Mouse (Mus musculus): ENCODE data around the gene Dpf3.
A peak's percentile ranks its signal among the peaks of the same experiment; 100 is the strongest.

Gene Dpf3

DNA sequence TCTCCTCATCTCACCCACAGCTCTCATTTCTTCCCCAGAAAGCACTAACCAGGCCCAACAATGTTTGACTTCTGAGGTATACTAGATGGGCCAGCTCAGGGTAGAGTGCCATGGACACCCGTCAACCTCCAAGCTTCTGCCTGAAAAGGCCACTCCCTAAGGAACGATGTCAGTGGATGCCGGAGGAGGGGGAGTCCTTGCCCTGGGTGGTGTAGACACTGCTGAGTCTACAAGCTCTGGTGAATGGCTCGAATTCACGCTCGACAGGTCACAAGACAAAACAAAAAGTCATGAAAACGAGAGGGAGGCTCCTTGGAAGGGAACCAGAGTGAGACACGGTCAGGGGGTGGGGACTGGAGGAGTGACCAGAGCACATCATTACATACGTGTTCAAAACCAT, 17.4 kb downstream of the Dpf3 start:
- DNase-seq (ENCODE audit: low read depth, low spot score): no peak

DNA sequence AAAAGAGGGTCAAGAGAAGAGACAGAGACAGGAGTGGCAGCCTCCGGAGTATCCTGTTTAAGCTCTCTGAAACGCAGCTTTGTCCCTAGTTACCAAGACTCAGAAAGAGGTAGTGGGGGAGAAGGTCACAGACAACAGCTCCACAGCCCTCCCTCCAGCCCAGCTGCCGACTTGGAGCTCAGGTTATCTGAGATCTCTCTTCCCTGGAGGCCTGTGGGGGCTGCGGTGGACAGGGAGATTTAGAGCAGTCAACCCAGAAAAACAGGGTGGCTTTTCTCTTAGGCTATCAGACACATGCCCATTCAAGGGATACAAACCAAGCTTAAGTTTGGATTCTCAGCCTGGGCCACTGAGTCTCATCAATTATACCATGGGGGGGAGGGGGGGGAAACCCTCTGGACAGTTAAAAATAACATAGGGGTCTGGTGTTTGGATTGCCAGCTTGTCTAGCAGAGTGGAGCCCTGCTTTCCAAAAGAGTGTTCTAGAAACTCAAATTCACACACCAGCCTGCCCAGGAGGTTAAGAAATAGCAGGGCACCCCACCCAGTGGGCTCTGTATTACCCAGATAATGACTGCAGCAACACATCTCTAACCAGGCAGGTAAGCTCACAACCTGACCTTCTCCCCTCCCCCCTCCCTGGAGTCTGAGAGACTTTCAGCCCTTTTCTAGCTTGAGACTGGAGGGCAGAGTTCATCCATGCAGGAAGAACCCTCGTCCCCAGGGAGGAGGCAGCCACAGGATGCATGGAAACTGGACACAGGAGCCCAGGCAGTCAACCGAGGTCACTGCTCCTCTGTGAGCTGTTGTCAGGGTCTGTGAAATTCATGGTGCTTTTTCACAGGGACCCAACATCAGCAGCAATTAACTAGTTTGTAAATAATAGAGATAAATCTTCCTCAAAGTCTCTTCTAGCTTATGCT, 20.7 kb downstream of the Dpf3 start:
- no peak for DNase-seq (ENCODE audit: low read depth, low spot score)

DNA sequence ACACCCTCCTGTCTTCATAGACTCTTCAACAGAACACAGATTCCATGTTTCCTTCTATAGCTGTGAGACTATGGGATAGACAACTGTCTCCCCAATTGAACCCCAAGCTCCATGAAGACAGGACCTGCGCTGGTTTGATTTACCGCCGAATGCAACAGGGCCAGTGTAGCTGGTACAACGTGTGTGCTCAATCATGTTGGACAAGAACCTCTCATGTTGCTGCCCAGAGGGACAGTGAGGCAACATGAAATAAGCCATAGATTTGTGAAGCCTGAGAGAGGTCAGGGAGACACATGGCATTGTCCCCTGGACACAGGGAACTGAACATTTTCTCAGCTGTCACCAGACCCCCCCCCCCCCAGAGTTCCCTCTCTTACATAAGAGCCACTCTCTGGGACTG, 21.5 kb downstream of the Dpf3 start:
- no peak for DNase-seq (ENCODE audit: low read depth, low spot score)

DNA sequence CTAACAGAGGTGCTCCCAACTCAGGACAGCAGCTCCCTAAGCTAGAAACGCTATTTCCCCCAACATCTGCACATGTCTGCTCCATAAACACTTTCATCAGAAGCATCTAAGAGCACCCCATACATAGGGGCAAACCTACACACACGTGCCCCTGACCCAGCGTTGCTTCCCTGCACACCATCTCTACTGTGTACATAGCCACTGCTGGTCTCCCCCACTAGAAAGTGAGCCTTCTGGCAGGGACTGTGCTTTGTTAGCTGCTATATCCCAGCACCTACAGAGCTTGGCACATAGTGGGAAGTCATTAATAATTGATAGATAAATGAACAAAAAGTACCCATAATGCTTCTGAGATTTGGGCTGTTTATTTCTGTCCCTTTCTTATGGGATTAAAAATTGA, 27.2 kb downstream of the Dpf3 start:
- no peak for DNase-seq (ENCODE audit: low read depth, low spot score)

DNA sequence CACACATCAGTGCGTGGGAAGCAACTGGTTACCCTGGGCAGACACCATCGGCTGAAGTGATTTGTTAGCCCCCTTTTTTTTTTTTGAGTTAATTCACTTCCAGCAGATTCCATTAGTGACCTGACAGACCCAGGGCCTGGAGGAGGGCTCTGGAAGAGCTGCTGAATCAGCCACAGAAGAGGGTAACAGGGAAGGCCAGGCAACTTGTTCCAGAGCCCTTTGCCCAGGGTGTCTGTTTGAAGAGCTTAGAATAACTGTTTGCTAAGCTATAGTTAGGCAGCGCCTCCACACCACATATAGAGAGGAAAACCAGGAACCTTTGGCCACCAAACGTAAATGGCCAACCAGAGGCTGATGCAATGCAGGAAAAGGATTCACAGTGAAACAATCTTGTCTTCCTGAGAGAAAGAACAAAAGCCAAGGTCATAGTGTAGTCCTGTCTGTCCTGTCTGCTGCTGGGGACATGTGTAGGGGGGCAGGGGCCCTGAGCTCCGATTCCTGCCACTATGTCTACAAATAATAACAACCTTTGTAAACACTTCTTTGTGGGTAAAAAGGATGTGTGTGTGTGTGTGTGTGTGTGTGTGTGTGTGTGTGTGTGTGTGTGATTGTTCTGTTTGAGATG, 32.7 kb downstream of the Dpf3 start:
- no peak for DNase-seq (ENCODE audit: low read depth, low spot score)

DNA sequence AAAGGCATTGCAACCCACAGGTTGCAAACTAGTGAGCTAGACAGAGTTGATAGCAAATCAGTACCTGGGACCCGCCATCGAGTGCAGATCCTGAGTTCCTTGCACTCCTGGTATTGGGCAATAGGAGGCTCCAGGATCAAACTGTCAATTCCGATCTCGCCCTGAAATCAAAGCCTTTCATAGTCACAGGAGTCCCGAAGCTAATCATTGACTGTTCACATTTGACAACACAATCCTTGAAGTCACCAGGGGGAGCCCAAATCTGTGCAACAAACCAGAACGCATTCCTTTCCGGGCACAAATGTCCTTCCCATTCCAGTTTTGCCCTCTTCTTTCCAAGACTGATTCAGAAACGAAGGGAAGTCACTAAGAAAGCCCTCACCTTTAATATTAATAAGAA, 35.7 kb downstream of the Dpf3 start:
- no peak for DNase-seq (ENCODE audit: low read depth, low spot score)

DNA sequence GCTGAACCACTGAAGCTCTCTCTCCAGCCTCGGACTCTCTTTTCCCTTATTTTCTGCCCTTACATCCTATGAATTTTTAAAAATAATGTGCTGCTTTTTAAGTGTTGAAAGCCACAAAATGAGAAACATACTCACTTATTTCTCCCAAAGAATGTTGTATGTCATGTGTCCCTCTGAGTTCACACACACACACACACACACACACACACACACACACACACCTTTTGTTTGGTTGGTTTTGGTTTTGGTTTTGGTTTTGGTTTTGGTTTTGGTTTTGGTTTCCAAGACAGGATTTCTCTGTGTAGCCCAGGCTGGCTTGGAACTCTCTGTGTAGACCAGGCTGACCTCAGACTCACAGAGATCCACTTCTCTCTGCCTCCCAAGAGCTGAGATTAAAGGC, 37.0 kb downstream of the Dpf3 start:
- no peak for DNase-seq (ENCODE audit: low read depth, low spot score)

DNA sequence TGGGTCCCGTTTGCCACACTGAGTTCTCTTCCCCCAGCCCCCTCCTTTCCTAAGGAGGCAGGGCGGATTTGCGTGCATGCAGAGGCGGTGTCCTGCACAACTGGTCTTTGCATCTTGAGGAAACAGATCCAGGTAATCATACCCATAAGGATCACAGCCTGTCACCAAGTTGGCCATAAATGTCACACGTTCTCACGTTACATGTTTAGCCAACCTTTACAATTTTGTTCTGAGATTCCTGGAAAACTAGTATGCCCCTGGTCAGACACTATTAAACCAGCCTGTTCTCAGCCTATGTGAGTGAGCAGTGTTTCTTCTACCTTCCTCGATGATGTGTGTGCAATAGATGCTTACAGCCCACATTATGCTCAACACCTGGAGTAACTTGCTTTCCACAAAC, 38.3 kb downstream of the Dpf3 start:
- no peak for DNase-seq (ENCODE audit: low read depth, low spot score)

DNA sequence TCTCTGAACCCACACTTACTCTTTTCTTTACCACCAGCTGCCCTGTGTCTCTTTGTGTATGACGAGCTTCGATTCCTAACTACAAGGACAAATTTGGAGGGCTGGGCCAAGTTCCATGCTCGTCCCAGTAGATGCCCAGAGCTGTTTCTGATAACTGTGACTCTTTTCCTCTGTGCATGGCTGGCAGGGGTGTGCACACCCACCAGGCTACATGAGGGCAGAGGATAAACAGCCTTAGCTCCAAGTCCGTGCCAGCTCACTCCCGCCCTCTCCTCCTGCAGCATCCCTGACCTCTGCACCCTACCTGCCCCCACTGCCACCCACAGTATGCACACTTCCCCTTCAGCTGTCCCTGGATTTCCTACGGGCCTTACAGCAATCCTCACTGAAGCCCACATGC, 41.9 kb downstream of the Dpf3 start:
- no peak for DNase-seq (ENCODE audit: low read depth, low spot score)

DNA sequence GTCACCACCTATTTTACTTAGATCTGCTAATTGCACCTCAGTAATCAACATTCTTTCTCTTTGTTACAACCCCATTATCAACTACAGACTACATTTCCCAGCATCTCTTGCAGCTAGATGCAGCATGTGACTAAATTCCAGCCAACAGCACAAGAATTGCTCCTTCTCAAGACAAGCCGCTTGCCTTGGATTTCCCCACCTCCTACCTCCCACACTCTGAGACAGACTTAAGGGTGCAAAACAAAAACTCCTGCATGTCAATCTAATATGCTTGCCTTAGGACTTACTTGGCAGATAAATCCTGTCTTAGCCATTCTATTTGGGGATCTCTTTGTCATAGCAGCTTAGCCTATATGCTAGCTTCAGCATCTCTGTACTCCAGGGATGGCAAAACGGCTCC, 43.1 kb downstream of the Dpf3 start:
- no peak for DNase-seq (ENCODE audit: low read depth, low spot score)

DNA sequence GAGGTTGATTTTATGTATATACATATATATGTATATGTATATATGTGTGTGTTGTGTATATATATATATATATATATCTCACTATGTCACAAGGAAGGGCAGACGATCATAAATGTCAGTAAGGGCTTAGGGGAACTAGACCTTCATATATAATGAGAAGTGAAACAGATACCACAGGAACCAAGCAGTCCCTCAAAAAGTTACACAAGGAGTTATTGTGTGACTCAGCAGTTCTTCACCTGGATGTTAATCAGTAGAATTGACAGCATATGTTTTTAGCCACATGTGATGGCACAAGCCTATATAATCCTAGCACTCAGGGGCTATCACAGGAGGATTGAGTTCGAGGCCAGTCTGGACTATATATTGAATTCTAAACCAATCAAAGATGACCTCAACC, 49.5 kb downstream of the Dpf3 start:
- DNase-seq (ENCODE audit: low read depth, low spot score): no peak

DNA sequence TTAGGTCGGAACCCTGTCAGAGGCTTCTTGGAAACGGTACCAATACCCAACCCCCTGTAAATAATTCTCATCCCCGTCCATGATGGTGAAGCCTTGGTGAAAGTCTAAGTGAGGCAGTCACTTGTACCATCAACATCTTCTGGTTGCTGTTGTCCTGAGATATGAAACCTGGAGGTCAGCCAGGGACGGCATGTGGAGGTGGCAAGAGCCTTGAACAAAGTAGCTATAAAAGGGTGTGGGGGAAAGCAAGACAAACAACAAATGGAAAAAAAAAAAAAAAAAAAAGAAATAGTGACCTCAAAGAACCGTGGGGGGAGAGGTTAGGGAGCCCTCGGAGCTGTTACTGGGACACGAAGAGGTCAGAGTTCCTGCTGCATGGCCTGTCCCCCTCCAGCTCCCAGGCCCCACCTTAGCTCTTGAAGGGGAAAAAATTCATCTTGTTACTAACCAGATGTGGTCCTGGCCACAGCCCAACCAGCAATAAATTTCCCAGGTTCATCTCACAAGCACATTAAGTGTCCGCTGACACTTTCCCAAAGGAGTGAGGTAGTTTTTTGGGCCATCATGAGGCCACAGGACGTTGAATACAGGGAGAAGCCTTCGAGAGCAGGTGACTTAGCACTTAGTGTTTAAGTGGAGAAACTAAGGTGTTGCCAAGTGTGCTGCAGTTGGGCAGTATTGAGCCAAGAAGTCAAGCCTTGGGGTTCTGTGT, 53.4 kb downstream of the Dpf3 start:
- no peak for DNase-seq (ENCODE audit: low read depth, low spot score)

DNA sequence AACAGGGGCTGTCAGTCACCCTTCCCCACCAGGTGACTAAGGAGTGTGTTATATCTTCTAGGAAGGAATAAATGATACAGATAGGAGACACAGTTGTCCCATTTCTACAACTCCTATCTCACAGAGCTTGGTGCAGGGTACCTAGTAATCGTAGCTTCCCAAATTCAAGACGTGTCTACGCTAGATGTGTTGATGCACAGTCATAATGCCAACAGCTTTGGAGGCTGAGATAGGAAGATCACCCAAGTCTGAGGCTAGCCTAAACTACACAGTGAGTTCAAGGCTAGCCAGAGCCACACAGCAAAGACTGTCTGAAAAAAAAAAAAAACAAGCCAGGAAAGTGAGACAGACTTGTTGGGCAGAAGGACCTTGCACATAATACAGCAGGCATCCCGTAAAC, 54.1 kb downstream of the Dpf3 start:
- DNase-seq (ENCODE audit: low read depth, low spot score): no peak

DNA sequence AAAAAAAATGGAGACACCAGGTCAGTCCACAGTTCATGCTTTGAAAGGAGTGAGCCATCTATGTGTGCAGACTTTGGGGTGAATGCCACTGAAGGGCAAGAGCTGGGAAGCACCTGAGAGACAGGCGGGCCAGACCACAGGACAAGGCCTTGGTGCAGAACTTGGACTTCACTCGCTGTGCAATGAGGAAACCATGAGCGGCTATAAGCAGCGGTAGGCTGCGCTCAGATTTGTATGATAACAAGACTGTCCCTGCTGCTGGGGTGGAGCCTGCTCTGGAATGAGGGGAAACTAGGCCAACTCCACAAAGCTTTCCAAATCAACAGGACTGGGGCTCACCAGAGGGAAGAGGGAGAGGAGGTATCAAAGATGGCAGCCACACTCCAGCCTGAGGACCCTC, 57.3 kb downstream of the Dpf3 start:
- DNase-seq (ENCODE audit: low read depth, low spot score): no peak

DNA sequence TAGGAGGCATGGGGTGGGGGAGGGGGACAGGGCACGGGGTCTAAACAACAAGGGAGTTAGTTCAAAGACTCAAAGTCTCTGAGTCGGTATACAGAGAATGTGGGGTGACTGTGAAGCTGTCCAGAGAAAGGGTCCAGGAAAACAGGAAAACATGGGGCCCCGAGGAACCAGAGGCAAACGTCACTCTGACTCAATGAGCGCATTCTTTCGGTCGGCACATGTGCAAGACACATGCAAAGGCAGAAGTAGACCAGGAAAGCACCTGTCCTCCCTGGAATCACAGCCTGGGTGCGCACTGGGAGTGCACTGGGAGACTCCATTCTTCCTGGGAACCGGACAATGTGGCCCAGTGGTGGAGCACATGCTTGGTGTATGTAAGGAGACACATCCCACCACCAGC, 59.5 kb downstream of the Dpf3 start:
- DNase-seq (ENCODE audit: low read depth, low spot score): no peak

DNA sequence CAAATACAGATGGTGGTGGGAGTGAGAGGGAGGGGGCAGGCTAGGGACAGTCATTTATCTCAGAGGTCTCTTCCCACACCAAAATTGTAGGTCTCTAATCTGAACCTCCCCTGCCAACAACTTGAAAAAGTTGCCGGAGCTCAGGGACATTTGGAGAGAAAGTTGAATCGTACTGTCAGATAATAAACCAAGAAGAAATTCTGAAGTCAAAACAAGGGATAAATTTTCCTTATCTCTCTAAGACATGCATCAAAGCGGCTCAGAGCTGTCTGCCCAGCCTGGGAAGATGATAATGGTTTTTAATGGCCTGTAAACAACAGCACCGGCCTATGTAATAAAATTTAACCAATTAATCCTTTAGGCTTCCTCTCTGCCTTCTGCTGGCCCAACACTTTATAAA, 59.9 kb downstream of the Dpf3 start:
- DNase-seq (ENCODE audit: low read depth, low spot score): no peak

DNA sequence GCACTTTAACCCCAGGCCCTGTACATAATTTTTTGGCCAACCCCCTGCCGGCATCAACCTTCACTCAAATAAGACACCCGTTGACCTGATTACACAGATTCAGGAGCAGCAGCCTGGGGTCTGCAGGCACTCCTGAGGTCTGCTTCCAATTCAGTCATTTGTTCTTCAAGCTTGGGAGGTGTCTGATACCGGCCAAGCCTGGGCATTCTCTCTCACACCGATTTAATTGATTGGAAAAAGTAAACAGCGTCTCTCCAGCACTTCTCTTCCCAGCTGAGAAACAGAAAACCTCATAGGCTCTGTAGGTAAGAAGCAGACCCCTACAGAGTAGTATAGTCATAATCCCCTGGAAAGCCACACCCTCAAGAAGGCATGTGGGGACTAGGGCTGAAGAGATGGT, 61.2 kb downstream of the Dpf3 start:
- no peak for DNase-seq (ENCODE audit: low read depth, low spot score)

DNA sequence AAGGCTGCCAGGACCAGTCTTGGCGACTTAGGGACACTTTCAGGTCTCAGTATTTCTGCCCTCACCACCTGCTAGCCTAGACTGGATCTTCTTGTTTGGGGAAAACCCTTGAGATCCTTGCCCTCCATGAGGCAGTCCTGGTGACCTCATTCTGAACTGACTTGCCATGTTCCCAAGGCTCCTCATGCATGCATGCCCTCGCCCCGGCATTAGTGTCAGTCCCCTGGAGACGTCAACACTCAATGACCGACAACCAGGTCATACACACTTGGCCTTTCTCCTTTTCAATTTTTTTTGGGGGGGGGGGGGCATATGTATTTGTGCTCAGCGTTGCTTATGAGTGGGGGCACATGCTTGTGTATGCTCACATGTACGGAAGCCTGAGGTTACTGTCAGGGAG, 61.8 kb downstream of the Dpf3 start:
- DNase-seq (ENCODE audit: low read depth, low spot score): no peak

DNA sequence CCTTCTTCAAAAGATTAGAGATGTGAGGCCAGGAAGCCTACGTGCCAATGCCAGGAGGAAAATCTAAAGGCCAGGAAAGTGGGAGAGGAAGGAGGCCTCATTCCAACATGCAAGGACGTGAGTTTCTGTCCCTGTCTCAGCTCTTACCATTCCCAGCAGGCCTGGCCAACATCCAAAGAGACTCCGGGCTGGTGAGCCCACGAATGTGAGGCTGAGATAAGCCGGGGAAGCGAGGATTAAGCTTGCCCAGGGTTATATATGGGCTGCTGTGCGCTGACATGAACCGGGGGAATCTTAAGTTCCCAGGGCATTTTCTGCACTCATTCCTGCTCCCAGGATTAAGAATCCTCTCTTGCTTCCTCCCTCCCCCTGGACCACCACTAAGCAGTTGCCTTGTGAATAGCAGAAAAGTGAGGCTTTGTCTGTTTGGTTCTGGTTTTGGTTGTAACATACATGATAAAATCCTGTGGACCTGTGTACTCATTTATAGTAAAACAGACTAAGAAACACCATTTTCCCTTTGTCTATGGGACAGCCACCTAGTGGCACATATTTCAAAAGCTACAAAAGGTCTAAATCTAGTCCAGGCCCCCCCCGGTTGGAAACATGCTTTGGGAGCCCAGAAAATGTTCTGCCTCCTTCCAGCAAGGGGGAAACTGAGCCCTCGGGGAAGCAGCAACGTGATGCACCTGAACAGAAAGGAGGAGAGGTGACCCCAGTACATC, 62.6 kb downstream of the Dpf3 start:
- DNase-seq (ENCODE audit: low read depth, low spot score): no peak

DNA sequence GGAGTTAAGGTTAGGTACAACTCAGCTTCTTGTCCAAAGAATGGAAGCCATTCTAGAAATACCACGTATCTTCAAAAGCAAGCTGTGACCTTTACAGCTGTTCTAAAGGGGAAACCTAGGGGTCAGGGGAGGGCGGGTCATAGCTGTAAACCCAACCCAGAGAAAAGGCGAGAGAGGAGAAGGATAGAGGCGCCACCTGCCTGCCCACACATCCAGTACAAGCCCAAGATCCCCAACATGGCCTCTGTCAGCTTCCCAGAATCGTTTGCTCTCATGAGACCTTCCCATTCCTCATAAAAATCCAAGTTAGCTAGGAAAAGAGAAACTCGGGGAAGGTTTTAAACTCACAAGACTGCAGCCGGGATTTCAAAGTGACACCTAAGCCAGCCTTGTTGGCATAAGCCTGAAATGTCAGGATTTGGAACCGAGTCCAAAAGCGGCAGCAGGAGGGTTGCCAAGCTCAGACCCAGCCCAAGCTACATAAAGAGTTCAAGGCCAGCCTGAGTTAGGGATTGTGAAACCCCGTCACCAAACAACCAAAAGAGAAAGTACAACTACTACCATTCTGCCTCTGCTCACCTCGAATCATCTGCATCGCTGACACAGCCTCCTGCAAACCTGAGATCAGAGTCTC, 63.3 kb downstream of the Dpf3 start:
- peak; percentile 26 for DNase-seq (ENCODE audit: low read depth, low spot score)

DNA sequence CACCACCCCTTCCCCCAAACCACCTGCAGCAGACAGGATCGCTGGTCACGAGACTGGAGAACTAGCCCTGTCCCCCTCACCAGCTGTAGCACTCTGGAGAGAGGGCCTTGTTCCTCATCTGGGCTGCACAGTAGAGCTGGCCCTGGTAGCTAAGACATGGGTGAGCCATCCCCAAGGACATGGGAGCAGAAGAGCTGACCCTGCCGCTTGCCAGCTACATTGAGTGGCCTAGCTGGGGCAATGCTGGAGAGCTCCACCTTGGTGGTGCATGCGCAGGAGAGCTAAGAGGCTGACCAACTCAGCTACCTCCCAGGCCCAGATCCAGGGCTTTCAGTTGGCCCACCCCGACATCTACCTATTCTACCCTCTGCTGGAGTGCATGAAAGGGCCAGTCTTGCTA, 67.2 kb downstream of the Dpf3 start:
- DNase-seq (ENCODE audit: low read depth, low spot score): no peak

DNA sequence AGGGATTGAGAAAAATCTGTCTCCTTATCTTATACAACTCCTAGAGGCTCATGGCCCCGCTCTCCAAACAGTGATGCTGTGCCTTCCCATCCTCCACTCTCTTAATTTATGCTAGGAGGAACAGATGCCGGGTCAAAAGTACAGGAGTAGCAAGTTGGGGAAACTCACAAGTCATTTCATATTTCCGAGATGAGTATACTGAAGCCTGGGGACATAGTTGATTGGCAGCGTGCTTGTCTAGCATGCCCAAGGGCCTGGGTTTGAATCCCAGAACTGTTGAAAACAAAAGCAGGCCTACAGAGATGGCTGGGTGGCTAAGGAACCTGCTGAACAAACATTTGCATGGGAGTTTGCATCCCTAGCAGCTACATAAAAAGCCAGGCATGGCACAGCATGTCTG, 72.3 kb downstream of the Dpf3 start:
- DNase-seq (ENCODE audit: low read depth, low spot score): no peak

Measured in ZHBTc4 (cell line).